Mouse (Mus musculus): ENCODE measurements around the gene Nkiras2. TPM values are rescaled to one million over a fixed set of nuclear protein-coding genes. Genes with fewer than 3 reads are reported as not detected.

The Nkiras2 gene
- polyA plus RNA-seq (2012; rRNA removed), result 78.9 and 85.1 TPM in 2 replicates

DNA sequence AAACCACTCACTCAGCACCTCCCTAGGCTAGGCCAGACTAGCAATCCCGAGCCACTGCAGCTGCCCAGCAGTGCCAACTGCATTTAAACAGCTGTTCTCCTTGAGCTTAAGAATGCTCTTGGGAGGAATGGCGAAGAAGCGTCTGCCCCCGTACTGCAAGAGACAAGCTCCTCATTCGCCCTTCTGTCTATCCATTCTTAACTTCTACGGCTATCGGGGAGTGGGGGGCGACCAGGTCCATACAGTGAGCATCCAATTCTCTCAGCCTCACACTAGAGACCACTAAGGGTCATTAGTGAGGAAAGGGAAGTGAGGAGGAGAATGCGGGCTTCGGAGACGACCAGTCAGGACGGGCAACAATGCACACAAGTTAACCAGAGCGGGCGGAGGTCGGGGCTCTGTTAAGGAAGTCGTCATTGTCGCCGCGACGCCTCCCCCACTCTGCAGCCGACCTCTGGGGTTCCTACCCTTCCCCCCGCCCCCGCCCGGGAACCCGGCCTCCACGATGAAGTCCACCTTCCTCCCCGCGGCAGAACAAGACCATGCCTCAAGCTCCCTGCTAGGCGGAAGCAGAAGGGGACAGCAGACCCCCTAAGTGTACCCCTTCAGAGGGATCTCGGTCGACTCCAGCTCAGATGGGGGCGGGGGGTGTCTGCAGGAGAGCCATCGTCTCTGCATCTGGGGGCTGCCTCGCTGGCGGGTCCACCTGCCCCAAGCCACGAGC is at the start of gene Nkiras2:
Gene Nkiras2 (plus strand): TSS at position 484 of the 724 bp plus-strand sequence.

DNA sequence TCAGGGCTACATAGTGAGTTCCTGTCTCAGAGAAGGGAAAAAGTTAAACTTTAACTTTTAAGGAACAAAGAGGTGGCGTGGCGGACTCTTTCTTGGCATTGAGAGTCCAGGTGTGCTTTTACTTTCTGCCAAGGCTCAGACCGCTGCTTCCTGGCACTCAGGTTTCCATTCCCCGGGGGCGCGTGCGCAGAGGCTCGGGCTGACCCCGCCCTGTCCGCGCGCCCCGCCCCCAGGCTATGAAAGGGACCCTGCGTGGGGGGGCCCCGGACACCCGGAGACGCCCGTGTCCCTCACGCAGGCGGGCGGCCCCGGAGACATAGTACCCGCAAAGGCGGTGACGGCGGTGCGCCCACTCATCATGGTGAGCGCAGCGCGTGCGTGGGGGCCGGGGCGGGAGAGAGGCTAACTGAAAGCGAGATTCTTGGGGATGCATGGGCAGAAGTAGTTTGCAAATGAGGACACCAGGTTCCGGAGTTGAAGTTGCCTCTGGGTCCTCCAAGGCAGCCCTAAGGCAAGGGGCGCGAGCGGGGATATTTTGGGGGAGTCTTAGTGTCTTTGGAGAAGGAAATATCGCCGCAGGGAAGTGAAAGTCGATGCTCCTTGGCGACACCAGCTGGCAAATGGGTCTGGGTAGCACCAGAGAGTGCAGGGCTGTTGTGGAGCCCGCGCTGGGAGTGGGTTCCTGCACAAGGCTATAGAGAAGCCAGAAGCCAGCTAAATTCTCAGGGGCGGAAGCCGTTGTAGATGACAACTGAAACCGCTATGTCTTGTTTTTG is 44.1 kb upstream of the Nkiras2 start, which contains the start of gene Cnp:
Gene Cnp (plus strand): TSS at position 197 of the 776 bp plus-strand sequence.

DNA sequence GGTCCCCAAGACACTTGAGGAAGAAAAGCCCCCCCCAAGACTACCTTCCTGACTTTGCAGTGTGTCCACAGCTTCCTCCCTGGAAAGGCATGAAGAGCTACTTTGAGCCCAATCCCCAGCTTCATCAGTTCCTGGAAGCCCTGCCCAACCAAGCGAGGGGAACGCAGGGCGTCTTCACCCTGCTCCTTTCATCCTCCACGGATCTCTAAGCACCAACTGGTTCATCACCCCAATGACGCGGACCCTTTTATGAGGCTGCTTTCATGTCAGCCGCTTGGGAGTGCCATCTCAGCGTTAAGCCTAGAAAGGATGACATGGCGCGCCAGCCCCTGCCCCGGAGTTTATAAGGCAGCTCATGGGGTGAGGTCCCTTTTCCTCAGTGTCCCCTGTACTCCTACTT is 938 bp downstream of the Nkiras2 start, which contains the start of gene Dnajc7:
Gene Dnajc7 (minus strand): TSS at position 187 of the 400 bp plus-strand sequence.

Other genes with a start within 250 kb of the Nkiras2 start
- 228 and 323 TPM in 2 replicates for gene Jup, start 221.5 kb upstream of the Nkiras2 start, polyA plus RNA-seq (2012; rRNA removed)
- gene P3h4, start 204.4 kb upstream of the Nkiras2 start, polyA plus RNA-seq (2012; rRNA removed), result 234 and 294 TPM in 2 replicates
- 206 and 218 TPM in 2 replicates for gene Fkbp10, start 203.5 kb upstream of the Nkiras2 start, polyA plus RNA-seq (2012; rRNA removed)
- 67.6 and 90.0 TPM in 2 replicates for gene Nt5c3b, start 177.4 kb upstream of the Nkiras2 start, polyA plus RNA-seq (2012; rRNA removed)
- gene Klhl10, start 177.3 kb upstream of the Nkiras2 start, polyA plus RNA-seq (2012; rRNA removed), result 0.35 and 0.58 TPM in 2 replicates
- gene Klhl11, start 146.5 kb upstream of the Nkiras2 start, polyA plus RNA-seq (2012; rRNA removed), result 14.7 and 15.4 TPM in 2 replicates
- 175 and 200 TPM in 2 replicates for gene Acly, start 91.2 kb upstream of the Nkiras2 start, polyA plus RNA-seq (2012; rRNA removed)
- gene Ttc25, start 73.6 kb upstream of the Nkiras2 start, polyA plus RNA-seq (2012; rRNA removed), result 1.5 and 1.9 TPM in 2 replicates
- 39.0 and 41.4 TPM in 2 replicates for gene Cnp, start 44.3 kb upstream of the Nkiras2 start, polyA plus RNA-seq (2012; rRNA removed)
- gene Dnajc7, start 924 bp downstream of the Nkiras2 start, polyA plus RNA-seq (2012; rRNA removed), result 17.3 and 32.6 TPM in 2 replicates
- 1.3 and 1.5 TPM in 2 replicates for gene Zfp385c, start 73.2 kb downstream of the Nkiras2 start, polyA plus RNA-seq (2012; rRNA removed)
- 9.3 and 10.9 TPM in 2 replicates for gene Dhx58, start 85.0 kb downstream of the Nkiras2 start, polyA plus RNA-seq (2012; rRNA removed)
- gene Kat2a, start 93.2 kb downstream of the Nkiras2 start, polyA plus RNA-seq (2012; rRNA removed), result 71.0 and 77.2 TPM in 2 replicates
- 0.25 TPM in 1 of 2 replicates, not detected in the other for gene Hspb9, start 94.6 kb downstream of the Nkiras2 start, polyA plus RNA-seq (2012; rRNA removed)
- gene Rab5c, start 119.0 kb downstream of the Nkiras2 start, polyA plus RNA-seq (2012; rRNA removed), result 254 and 258 TPM in 2 replicates
- gene Kcnh4, start 140.7 kb downstream of the Nkiras2 start, polyA plus RNA-seq (2012; rRNA removed), result 0.28 and 0.75 TPM in 2 replicates
- 0.34 TPM in 1 of 2 replicates, not detected in the other for gene Hcrt, start 143.7 kb downstream of the Nkiras2 start, polyA plus RNA-seq (2012; rRNA removed)
- gene Ghdc, start 151.7 kb downstream of the Nkiras2 start, polyA plus RNA-seq (2012; rRNA removed), result 15.8 and 19.6 TPM in 2 replicates
- 58.2 and 62.1 TPM in 2 replicates for gene Stat5b, start 231.5 kb downstream of the Nkiras2 start, polyA plus RNA-seq (2012; rRNA removed)
- gene Stat5a, start 240.1 kb downstream of the Nkiras2 start, polyA plus RNA-seq (2012; rRNA removed), result 65.0 and 74.5 TPM in 2 replicates

All from ovary, adult 2 months (tissue).